Mouse (Mus musculus): ENCODE measurements at regions not wholly inside any gene's neighbourhood (a gene's known extent, or its start where the extent isn't known, plus 50 kb on each side); places are given as distances from the start of the nearest gene placed in this dataset.

GRCm38 (mm10) chr6:16999451-17000139 lies 65.4 kb upstream of the Tes start:
- no peak for DNase-seq (ENCODE audit: low read depth, low spot score)

- DNase-seq (ENCODE audit: low read depth, low spot score), result no peak
Measured at GRCm38 (mm10) chr6:16995495-16995936, 69.4 kb upstream of the Tes start.

- peak; percentile 25 for DNase-seq (ENCODE audit: low read depth, low spot score)
Measured at GRCm38 (mm10) chr6:16994711-16995110, 70.2 kb upstream of the Tes start.

- no peak for DNase-seq (ENCODE audit: low read depth, low spot score)
Measured at GRCm38 (mm10) chr6:16991996-16992591, 72.9 kb upstream of the Tes start.

GRCm38 (mm10) chr6:16978206-16978505 lies 79.9 kb upstream of the Tfec start:
- peak; percentile 46 for DNase-seq (ENCODE audit: low read depth, low spot score)

- no peak for DNase-seq (ENCODE audit: low read depth, low spot score)
Measured at GRCm38 (mm10) chr6:16977392-16978205, 79.4 kb upstream of the Tfec start.

- no peak for DNase-seq (ENCODE audit: low read depth, low spot score)
Measured at GRCm38 (mm10) chr6:16965658-16966057, 67.4 kb upstream of the Tfec start.

- no peak for DNase-seq (ENCODE audit: low read depth, low spot score)
Measured at GRCm38 (mm10) chr6:16964362-16964761, 66.1 kb upstream of the Tfec start.

GRCm38 (mm10) chr6:16963958-16964357 lies 65.7 kb upstream of the Tfec start:
- no peak for DNase-seq (ENCODE audit: low read depth, low spot score)

GRCm38 (mm10) chr6:16958102-16958501 lies 59.9 kb upstream of the Tfec start:
- no peak for DNase-seq (ENCODE audit: low read depth, low spot score)

GRCm38 (mm10) chr6:16956771-16957435 lies 58.7 kb upstream of the Tfec start:
- no peak for DNase-seq (ENCODE audit: low read depth, low spot score)
